Mouse (Mus musculus) hindbrain, embryonic 14.5 days (tissue): Measurements from ENCODE around the gene Ggt5. TPM values are rescaled to one million over a fixed set of nuclear protein-coding genes. Genes with fewer than 3 reads are reported as not detected.

ENCODE experiments used
- ATAC-seq: fragments of 200-750 bp; cut with Nextera tagmentation; 2 replicates; pipeline ENCODE4 v1.8.0; 2017; ENCODE audit warnings: moderate number of reproducible peaks, mild to moderate bottlenecking, moderate TSS enrichment, moderate library complexity; ENCODE audit not compliant: low FRiP score
- DNase-seq: peaks from one replicate; pipeline ENCODE4 v3.0.0-alpha.2; 2015; ENCODE audit warnings: low spot score
- H3K27ac ChIP-seq: fragments of 300-500 bp; sonication (generic); 2 replicates; pipeline ENCODE4 v1.5.1; 2014; ENCODE audit warnings: mild to moderate bottlenecking, moderate library complexity
- H3K27me3 ChIP-seq: fragments of 300-500 bp; sonication (generic); 2 replicates; pipeline ENCODE4 v1.6.1; 2014; ENCODE audit warnings: mild to moderate bottlenecking, low read length, mixed read lengths; ENCODE audit not compliant: control insufficient read depth, insufficient read depth
- H3K36me3 ChIP-seq: fragments of 300-500 bp; sonication (generic); replicated peaks from 2 replicates; pipeline ENCODE4 v1.6.1; 2014; ENCODE audit not compliant: control insufficient read depth, insufficient read depth
- H3K4me1 ChIP-seq: fragments of 300-500 bp; sonication (generic); replicated peaks from 2 replicates; pipeline ENCODE4 v1.6.1; 2014; ENCODE audit warnings: antibody characterized with exemption, low read length, mixed read lengths; ENCODE audit not compliant: control insufficient read depth, insufficient read depth
- H3K4me2 ChIP-seq: fragments of 300-500 bp; sonication (generic); replicated peaks from 2 replicates; pipeline ENCODE4 v1.6.1; 2014; ENCODE audit warnings: mild to moderate bottlenecking, moderate library complexity
- H3K4me3 ChIP-seq: fragments of 300-500 bp; sonication (generic); replicated peaks from 2 replicates; pipeline ENCODE4 v1.5.1; 2014; ENCODE audit warnings: mild to moderate bottlenecking, low read length
- H3K9ac ChIP-seq: fragments of 300-500 bp; sonication (generic); 2 replicates; pipeline ENCODE4 v1.6.1; 2014
- H3K9me3 ChIP-seq: fragments of 300-500 bp; sonication (generic); 2 replicates; pipeline ENCODE4 v1.6.1; 2016; ENCODE audit warnings: low read length; ENCODE audit not compliant: control insufficient read depth
- WGBS: fragments of 180-500 bp; shearing (Covaris S2); extraction: QIAGEN DNeasy Blood & Tissue Kit; methylation state at CpG from one replicate; pipeline ENCODE4 v1.1.7; 2014; 5-methylcytosine and 5-hydroxymethylcytosine counted together
- polyA plus RNA-seq: library from polyadenylated mRNA; unstranded; fragments of >200 nt; fragmentation: Nextera tagmentation; extraction: Ambion mirVana; gene quantifications from 2 replicates; pipeline ENCODE4 v1.2.1, GENCODE M21; 2014

Ggt5 gene
- polyA plus RNA-seq, 1 experiment from 2014 or later, result 2.1 TPM

GRCm38 (mm10) chr10:75641721-75642222 is 52.6 kb downstream of the Ggt5 start:
- Histone ChIP-seq H3K27me3 (no peaks in the 10 kb centered on the region), H3K27ac (no peak overlapping the region), H3K4me3 (no peak overlapping the region), H3K36me3 (peaks cover 6% of the 10 kb centered on the region; the same call in 1 of the 2 replicates), H3K4me1 (peaks cover 8% of the 10 kb centered on the region), H3K9ac (no peak overlapping the region), H3K9me3 (no peaks in the 10 kb centered on the region), H3K4me2 (no peak overlapping the region)
- 94% methylated on average over 7 of the region's 7 CpGs for WGBS
- ATAC-seq, result no peak
- DNase-seq, result no peak

- Histone ChIP-seq H3K4me2 (no peak overlapping the region), H3K9me3 (no peaks in the 10 kb centered on the region), H3K27me3 (no peaks in the 10 kb centered on the region), H3K27ac (no peak overlapping the region), H3K4me3 (no peak overlapping the region), H3K4me1 (peaks cover 8% of the 10 kb centered on the region), H3K9ac (no peak overlapping the region), H3K36me3 (peaks cover 10% of the 10 kb centered on the region; the same call in 1 of the 2 replicates)
- WGBS, result 73% methylated on average over 9 of the region's 9 CpGs
- ATAC-seq (no peak), DNase-seq (no peak)
These were observed 53.3 kb downstream of the Ggt5 start for GRCm38 (mm10) chr10:75642436-75642835.

- H3K36me3 ChIP-seq, result peaks cover 15% of the 10 kb centered on the region; the same call in 1 of the 2 replicates
- DNase-seq, result no peak
- no peak overlapping the region for H3K27ac ChIP-seq
- peaks cover 8% of the 10 kb centered on the region for H3K4me1 ChIP-seq
- H3K9me3 ChIP-seq, result no peaks in the 10 kb centered on the region
- no peak overlapping the region for H3K4me3 ChIP-seq
- ATAC-seq, result no peak
- no peak overlapping the region for H3K4me2 ChIP-seq
- 98% methylated on average over 2 of the region's 2 CpGs for WGBS
- no peak overlapping the region for H3K9ac ChIP-seq
- H3K27me3 ChIP-seq, result no peaks in the 10 kb centered on the region
These were observed 53.8 kb downstream of the Ggt5 start for GRCm38 (mm10) chr10:75642891-75643290.

- WGBS, result 3% methylated on average over 11 of the region's 11 CpGs
- peak; percentile 59 for ATAC-seq
- H3K36me3 ChIP-seq, result peaks cover 23% of the 10 kb centered on the region
- no peak within 1 kb of the TSS for H3K4me3 ChIP-seq
- 0 out of 2 replicates have a peak within 1 kb of the TSS, but pooled peaks have one; percentile 5 for H3K27ac ChIP-seq
- no peaks in the 10 kb centered on the region for H3K9me3 ChIP-seq
- 0 out of 2 replicates have a peak within 1 kb of the TSS, but pooled peaks have one; percentile 21 for H3K9ac ChIP-seq
- peaks cover 8% of the 10 kb centered on the region for H3K4me1 ChIP-seq
- no peak for DNase-seq
- no peaks in the 10 kb centered on the region for H3K27me3 ChIP-seq
- H3K4me2 ChIP-seq, result peak within 1 kb of the TSS; percentile 19
These were observed 54.7 kb downstream of the Ggt5 start, which contains the start of gene Susd2 for GRCm38 (mm10) chr10:75643741-75644343. TSS of gene Susd2 (minus strand) at chr10:75644008.

- Histone ChIP-seq H3K9me3 (no peaks in the 10 kb centered on the region), H3K4me1 (peaks cover 8% of the 10 kb centered on the region), H3K27ac (no peak overlapping the region), H3K4me3 (no peak overlapping the region), H3K4me2 (no peak overlapping the region), H3K36me3 (peaks cover 40% of the 10 kb centered on the region), H3K27me3 (no peaks in the 10 kb centered on the region), H3K9ac (no peak overlapping the region)
- 90% methylated on average over 8 of the region's 8 CpGs for WGBS
- no peak for DNase-seq
- ATAC-seq, result no peak
These were observed 56.5 kb downstream of the Ggt5 start for GRCm38 (mm10) chr10:75645616-75646015.

- Histone ChIP-seq H3K4me3 (no peak overlapping the region), H3K36me3 (peaks cover 48% of the 10 kb centered on the region), H3K4me1 (peaks cover 8% of the 10 kb centered on the region), H3K9ac (no peak overlapping the region), H3K9me3 (no peaks in the 10 kb centered on the region), H3K27ac (no peak overlapping the region), H3K4me2 (no peak overlapping the region), H3K27me3 (no peaks in the 10 kb centered on the region)
- ATAC-seq (no peak), DNase-seq (no peak)
- 94% methylated on average over 6 of the region's 6 CpGs for WGBS
These were observed 57.3 kb downstream of the Ggt5 start for GRCm38 (mm10) chr10:75646406-75646805.

- DNase-seq (peak; percentile 43), ATAC-seq (peak; percentile 24; the same call in 1 of the 2 replicates)
- Histone ChIP-seq H3K27ac (no peak overlapping the region), H3K4me2 (no peak overlapping the region), H3K4me3 (no peak overlapping the region), H3K9ac (no peak overlapping the region), H3K36me3 (peaks cover 58% of the 10 kb centered on the region), H3K4me1 (peaks cover 8% of the 10 kb centered on the region), H3K9me3 (no peaks in the 10 kb centered on the region), H3K27me3 (no peaks in the 10 kb centered on the region)
- WGBS, result 80% methylated on average over 3 of the region's 3 CpGs
These were observed 58.2 kb downstream of the Ggt5 start for GRCm38 (mm10) chr10:75647362-75647761.

- no peak overlapping the region for H3K27ac ChIP-seq
- no peak for ATAC-seq
- no peak overlapping the region for H3K4me2 ChIP-seq
These were observed 59.0 kb downstream of the Ggt5 start for GRCm38 (mm10) chr10:75648091-75648490.

GRCm38 (mm10) chr10:75649001-75649400 is 59.9 kb downstream of the Ggt5 start:
- H3K27ac ChIP-seq, result no peak overlapping the region
- no peak overlapping the region for H3K4me2 ChIP-seq
- ATAC-seq (no peak), DNase-seq (no peak)
- no peak overlapping the region for H3K4me3 ChIP-seq
- no peak overlapping the region for H3K9ac ChIP-seq
- WGBS, result 92% methylated on average over 7 of the region's 7 CpGs
- H3K4me1 ChIP-seq, result no peaks in the 10 kb centered on the region
- no peaks in the 10 kb centered on the region for H3K9me3 ChIP-seq
- H3K27me3 ChIP-seq, result no peaks in the 10 kb centered on the region
- H3K36me3 ChIP-seq, result peaks cover 70% of the 10 kb centered on the region

More at GRCm38 (mm10) chr10:75648091-75648490, 59.0 kb downstream of the Ggt5 start:
- no peak for DNase-seq
- WGBS, result 92% methylated on average over 6 of the region's 6 CpGs
- no peak overlapping the region for H3K4me3 ChIP-seq
- peaks cover 65% of the 10 kb centered on the region for H3K36me3 ChIP-seq
- no peaks in the 10 kb centered on the region for H3K27me3 ChIP-seq
- no peaks in the 10 kb centered on the region for H3K9me3 ChIP-seq
- no peak overlapping the region for H3K9ac ChIP-seq
- H3K4me1 ChIP-seq, result peaks cover 8% of the 10 kb centered on the region
